Mouse (Mus musculus): ENCODE results near the gene Srebf2.

- TF ChIP-seq CTCF (IDR thresholded peaks at IDR 0.05; ENCODE audit: borderline replicate concordance, control insufficient read depth, extremely low read depth, insufficient read depth, low read length, poor library complexity), result no peak
- TF ChIP-seq POLR2A (IDR thresholded peaks at IDR 0.05; ENCODE audit: control insufficient read depth, extremely low read depth, insufficient read depth, low read length, poor library complexity), result no peak
Measured at GRCm38 (mm10) chr15:82167201-82168168, 20.5 kb downstream of the Srebf2 start.
